Mouse (Mus musculus): Measurements from ENCODE around the gene Gm10837. TPM values are rescaled to one million over a fixed set of nuclear protein-coding genes. Genes with fewer than 3 reads are reported as not detected.
"Not testable (repeated sequence)": the region's sequence is repeated elsewhere in the genome, so short reads cannot be mapped to it uniquely, and the experiment has no call there.

Gene Gm10837
- polyA plus RNA-seq (2016; fragmentation: Nextera tagmentation; extraction: Ambion mirVana), result 0.07 and 0.25 TPM in 2 replicates

DNA sequence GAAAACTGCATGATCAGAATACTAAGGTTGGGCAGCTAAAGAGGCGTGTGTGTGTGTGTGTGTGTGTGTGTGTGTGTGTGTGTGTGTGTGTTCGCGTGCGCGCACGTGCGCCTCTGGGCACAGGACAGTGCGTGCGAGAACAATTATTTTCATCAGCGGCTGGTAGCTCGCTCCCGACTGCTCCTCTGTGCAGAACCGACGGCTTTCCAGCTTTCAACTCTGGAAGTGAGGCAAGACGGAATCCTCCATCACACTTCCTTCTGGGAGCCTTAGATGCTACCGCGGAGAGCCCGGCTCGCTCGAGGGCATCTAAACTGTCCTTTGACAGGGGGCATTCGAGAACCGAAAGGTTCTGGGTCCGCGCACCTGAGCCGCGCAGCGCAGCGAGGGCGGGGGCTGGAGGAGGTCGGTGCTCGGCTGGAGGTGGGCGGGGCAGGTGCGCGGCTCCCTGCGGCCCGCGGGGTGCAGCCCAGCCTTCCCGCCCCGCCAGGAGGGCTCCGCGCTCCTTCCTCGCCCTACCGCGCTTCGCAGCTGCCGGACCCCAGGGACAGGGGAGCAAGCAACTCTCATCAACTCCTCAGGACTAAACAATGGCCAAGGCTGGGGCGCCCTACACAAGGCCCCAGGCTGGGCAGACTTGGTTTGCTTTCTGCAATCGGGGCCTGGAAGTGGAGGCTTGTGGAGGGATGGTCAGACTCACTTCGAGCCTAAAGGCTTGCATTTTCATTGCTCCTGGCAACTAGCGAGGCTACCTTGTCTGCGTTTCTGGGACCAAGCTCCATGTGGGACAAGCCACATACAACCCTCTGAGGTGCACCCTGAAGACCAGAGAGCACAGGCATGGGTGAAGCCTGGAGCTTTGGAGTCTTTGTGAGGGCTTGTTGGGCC lies at the start of gene Gm10837:
Gm10837 (plus strand) TSS at position 146 of the 888 bp plus-strand sequence.
- Histone ChIP-seq H3K27me3 (ENCODE audit: low read depth, poor library complexity, severe bottlenecking) (peaks cover 83% of the 10 kb centered on the region), H3K4me3 (peak within 1 kb of the TSS; percentile 46), H3K36me3 (no peaks in the 10 kb centered on the region), H3K4me1 (peaks cover 26% of the 10 kb centered on the region), H3K9me3 (replicated peaks) (peaks cover 10% of the 10 kb centered on the region; the same call in 1 of the 2 replicates), H3K27ac (replicated peaks) (peak within 1 kb of the TSS; percentile 71)
- 2% methylated on average over 51 of the region's 51 CpGs for WGBS
- DNase-seq (ENCODE audit: low spot score), result peak; percentile 68

- H3K4me1 ChIP-seq, result peaks cover 59% of the 10 kb centered on the region
- WGBS, result 2% methylated on average over 29 of the region's 29 CpGs
These were observed 40.5 kb upstream of the Gm10837 start for GRCm38 (mm10) chr14:122449601-122450495.

GRCm38 (mm10) chr14:122450496-122451382 lies 39.6 kb upstream of the Gm10837 start, which contains the start of gene Gm5089:
TSS of gene Gm5089 (minus strand) at chr14:122451115.
- DNase-seq (ENCODE audit: low spot score), result peak; percentile 77
- Histone ChIP-seq H3K27ac (replicated peaks) (peak within 1 kb of the TSS; percentile 93), H3K27me3 (ENCODE audit: low read depth, poor library complexity, severe bottlenecking) (peaks cover 99% of the 10 kb centered on the region), H3K36me3 (no peaks in the 10 kb centered on the region), H3K4me3 (peak within 1 kb of the TSS; percentile 64), H3K4me1 (peaks cover 68% of the 10 kb centered on the region), H3K9me3 (replicated peaks) (no peaks in the 10 kb centered on the region)
- WGBS, result under 1% methylated on average over 59 of the region's 59 CpGs

More at GRCm38 (mm10) chr14:122449601-122450495, 40.5 kb upstream of the Gm10837 start:
- no peak for DNase-seq (ENCODE audit: low spot score)
- Histone ChIP-seq H3K36me3 (no peaks in the 10 kb centered on the region), H3K9me3 (replicated peaks) (no peaks in the 10 kb centered on the region), H3K27me3 (ENCODE audit: low read depth, poor library complexity, severe bottlenecking) (peaks cover 97% of the 10 kb centered on the region), H3K4me3 (peak overlapping the region; percentile 64), H3K27ac (replicated peaks) (peak overlapping the region; percentile 93)

DNA sequence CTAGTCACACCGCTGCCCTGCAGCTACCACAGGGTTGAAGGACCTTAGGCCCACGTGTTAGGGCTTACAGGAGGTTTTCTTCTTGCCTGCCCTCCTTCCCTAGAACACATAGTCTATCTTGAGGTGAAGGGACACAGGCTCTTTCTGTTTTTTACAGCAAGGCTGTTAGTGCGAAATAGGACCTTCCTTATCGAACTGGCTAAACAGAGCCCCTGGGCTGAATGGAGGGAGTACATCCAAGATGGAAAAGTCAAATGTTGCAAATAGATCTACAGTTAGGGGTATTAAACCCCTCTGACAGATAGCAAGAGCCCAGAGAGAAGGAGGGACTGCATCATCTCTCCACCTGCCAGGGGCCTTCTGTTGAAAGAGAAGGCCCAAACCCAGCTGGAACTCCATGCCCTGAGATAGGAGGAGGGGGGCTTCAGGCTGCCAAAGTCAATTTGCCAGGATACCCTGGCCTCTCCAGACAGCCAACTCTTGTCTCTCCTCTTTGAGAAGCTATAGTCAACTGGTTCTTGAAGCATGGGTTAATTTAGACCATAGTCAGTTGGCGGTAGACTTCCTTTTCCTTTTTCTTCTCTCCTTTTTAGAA lies 38.7 kb upstream of the Gm10837 start:
- Histone ChIP-seq H3K27me3 (ENCODE audit: low read depth, poor library complexity, severe bottlenecking) (peaks cover 99% of the 10 kb centered on the region), H3K4me3 (peak overlapping the region; percentile 64), H3K36me3 (no peaks in the 10 kb centered on the region), H3K9me3 (replicated peaks) (no peaks in the 10 kb centered on the region), H3K4me1 (peaks cover 75% of the 10 kb centered on the region), H3K27ac (replicated peaks) (peak overlapping the region; percentile 93)
- DNase-seq (ENCODE audit: low spot score), result peak; percentile 35
- WGBS, result 50% methylated on average over 5 of the region's 5 CpGs

- H3K27me3 ChIP-seq (ENCODE audit: low read depth, poor library complexity, severe bottlenecking), result peaks cover 87% of the 10 kb centered on the region
- H3K9me3 ChIP-seq (replicated peaks), result no peaks in the 10 kb centered on the region
- peak; percentile 67 for DNase-seq (ENCODE audit: low spot score)
- peaks cover 75% of the 10 kb centered on the region for H3K4me1 ChIP-seq
- no peaks in the 10 kb centered on the region for H3K36me3 ChIP-seq
- peak overlapping the region; percentile 93 for H3K27ac ChIP-seq (replicated peaks)
- 5% methylated on average over 13 of the region's 13 CpGs for WGBS
- peak overlapping the region; percentile 44 for H3K4me3 ChIP-seq
These were observed 37.5 kb upstream of the Gm10837 start for GRCm38 (mm10) chr14:122452701-122453387.

DNA sequence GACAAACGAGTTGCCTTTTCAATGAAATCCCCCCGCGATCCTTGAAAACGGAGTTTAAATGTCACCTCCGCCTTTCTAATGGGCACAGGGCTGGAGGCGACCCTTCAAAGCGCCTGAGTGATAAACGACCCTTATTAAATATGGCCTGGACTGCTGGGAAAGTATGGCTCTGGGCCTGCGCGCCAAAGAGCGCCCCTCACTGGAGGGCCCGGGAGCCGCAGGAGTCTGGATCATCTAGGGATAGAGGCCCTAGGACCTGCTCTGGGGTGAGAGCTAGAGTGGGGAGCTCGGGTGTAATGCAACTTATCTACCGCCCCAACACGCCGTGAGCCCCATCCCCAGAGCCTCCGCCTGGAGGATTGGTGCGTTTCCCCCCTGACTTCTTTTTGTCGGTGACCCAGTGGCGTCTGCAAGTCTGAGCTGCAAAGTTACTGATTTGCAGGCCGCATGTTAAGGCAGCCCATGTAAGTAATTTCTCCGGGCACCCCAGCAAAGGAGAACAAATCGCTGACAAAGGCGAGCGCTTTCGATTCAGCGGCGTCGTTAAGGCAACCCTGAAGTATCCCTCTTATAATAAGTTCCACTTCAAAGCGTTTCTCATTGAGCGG lies 36.9 kb upstream of the Gm10837 start:
- Histone ChIP-seq H3K36me3 (no peaks in the 10 kb centered on the region), H3K27ac (replicated peaks) (peak overlapping the region; percentile 93), H3K4me1 (peaks cover 75% of the 10 kb centered on the region), H3K9me3 (replicated peaks) (no peaks in the 10 kb centered on the region), H3K27me3 (ENCODE audit: low read depth, poor library complexity, severe bottlenecking) (peaks cover 82% of the 10 kb centered on the region), H3K4me3 (peak overlapping the region; percentile 44)
- peak; percentile 88 for DNase-seq (ENCODE audit: low spot score)
- WGBS, result 2% methylated on average over 32 of the region's 32 CpGs

DNA sequence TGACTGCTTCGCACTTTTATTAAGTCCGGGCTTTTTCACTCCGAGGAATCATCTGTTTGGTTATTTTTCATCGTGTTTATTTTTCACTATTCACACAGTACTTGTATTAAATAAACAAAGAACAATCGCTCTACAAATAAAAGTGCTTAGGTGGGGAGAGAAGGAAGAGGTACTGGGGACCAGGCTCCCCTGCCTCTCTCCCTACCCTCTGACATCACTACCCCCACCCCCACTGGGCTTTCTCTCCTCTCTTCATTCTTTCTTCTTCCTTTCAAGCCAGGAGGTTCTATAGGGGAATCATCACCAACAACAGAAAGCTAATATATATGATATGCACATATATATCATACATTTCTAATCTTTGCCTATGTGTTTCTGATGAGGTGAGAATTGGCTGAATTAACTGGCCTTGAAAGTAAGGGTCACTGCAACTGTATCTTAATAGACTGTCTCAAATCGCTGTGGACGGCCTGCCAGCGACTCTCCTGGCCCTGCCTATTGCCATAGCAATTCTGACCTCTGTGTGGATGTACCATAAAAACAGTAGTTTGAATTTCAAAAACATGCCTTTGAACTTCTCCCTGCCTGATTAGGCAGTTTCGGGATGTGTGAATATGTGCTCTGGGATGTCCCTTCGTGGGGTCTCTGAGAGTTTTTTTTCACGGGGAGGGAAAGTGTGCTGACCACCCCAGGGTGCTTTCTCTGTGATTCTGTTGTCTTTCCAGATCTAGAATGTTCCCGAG lies 36.2 kb upstream of the Gm10837 start:
- WGBS, result 6% methylated on average over 12 of the region's 12 CpGs
- Histone ChIP-seq H3K9me3 (replicated peaks) (no peaks in the 10 kb centered on the region), H3K27ac (replicated peaks) (peak overlapping the region; percentile 93), H3K4me3 (peak overlapping the region; percentile 44), H3K36me3 (no peaks in the 10 kb centered on the region), H3K27me3 (ENCODE audit: low read depth, poor library complexity, severe bottlenecking) (peaks cover 82% of the 10 kb centered on the region), H3K4me1 (peaks cover 75% of the 10 kb centered on the region)
- DNase-seq (ENCODE audit: low spot score), result peak; percentile 46

DNA sequence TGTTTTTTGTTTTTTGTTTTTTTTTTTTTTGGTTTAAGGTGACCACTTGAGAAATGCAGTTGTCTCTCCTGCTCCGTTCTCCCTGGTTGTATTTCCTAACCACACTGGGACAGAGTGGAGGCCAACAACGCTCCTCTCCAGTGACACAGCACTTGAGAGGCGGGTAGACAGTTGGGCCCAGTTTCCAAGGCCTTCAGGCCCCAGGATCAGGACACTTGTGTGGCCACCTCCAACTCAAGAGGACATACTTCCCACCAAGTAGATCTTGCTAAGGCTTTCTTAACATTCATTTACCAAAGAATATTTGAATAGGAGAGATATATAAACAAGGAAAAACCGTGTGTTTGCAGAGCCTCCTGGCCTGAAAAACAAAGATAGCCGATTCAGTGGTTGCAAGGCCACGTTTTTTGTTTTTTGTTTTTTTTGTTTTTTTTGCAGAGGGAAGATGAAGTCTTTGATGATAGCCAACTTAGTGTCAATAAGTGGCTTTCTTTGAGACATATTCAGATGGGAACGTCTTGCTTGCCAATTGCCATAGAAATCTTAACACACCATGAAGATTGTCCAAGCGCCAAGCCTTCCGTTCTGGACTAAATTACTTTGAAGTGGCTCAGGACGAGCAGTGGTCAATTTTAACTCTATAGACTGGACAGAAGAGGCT lies 35.4 kb upstream of the Gm10837 start:
- no peaks in the 10 kb centered on the region for H3K9me3 ChIP-seq (replicated peaks)
- peaks cover 82% of the 10 kb centered on the region for H3K27me3 ChIP-seq (ENCODE audit: low read depth, poor library complexity, severe bottlenecking)
- no peaks in the 10 kb centered on the region for H3K36me3 ChIP-seq
- H3K4me3 ChIP-seq, result no peak overlapping the region
- peaks cover 71% of the 10 kb centered on the region for H3K4me1 ChIP-seq
- H3K27ac ChIP-seq (replicated peaks), result peak overlapping the region; percentile 82
- 19% methylated on average over 10 of the region's 10 CpGs for WGBS
- DNase-seq (ENCODE audit: low spot score), result peak; percentile 52

GRCm38 (mm10) chr14:122455562-122455958 lies 34.8 kb upstream of the Gm10837 start:
- peaks cover 82% of the 10 kb centered on the region for H3K27me3 ChIP-seq (ENCODE audit: low read depth, poor library complexity, severe bottlenecking)
- H3K36me3 ChIP-seq, result no peaks in the 10 kb centered on the region
- peaks cover 71% of the 10 kb centered on the region for H3K4me1 ChIP-seq
- WGBS, result 23% methylated on average over 4 of the region's 4 CpGs
- peak overlapping the region; percentile 82 for H3K27ac ChIP-seq (replicated peaks)
- no peak for DNase-seq (ENCODE audit: low spot score)
- H3K4me3 ChIP-seq, result 0 out of 2 replicates have a peak overlapping the region, but pooled peaks have one; percentile 18
- no peaks in the 10 kb centered on the region for H3K9me3 ChIP-seq (replicated peaks)

- peak overlapping the region; percentile 80; the same call in 1 of the 2 replicates for H3K4me3 ChIP-seq
- not testable (repeated sequence) for H3K27ac ChIP-seq (replicated peaks); H3K36me3 ChIP-seq; H3K9me3 ChIP-seq (replicated peaks); DNase-seq (ENCODE audit: low spot score)
- 68% methylated on average over 11 of the region's 12 CpGs for WGBS
- H3K27me3 ChIP-seq (ENCODE audit: low read depth, poor library complexity, severe bottlenecking), result peaks cover 83% of the 10 kb centered on the region
- H3K4me1 ChIP-seq, result peaks cover 64% of the 10 kb centered on the region
These were observed 31.1 kb upstream of the Gm10837 start for GRCm38 (mm10) chr14:122459332-122459731.

Data from midbrain, embryonic 10.5 days (tissue).